Mouse (Mus musculus) hindbrain, embryonic 11.5 days (tissue): ENCODE data around the gene Cacnb2. TPM values are rescaled to one million over a fixed set of nuclear protein-coding genes. Genes with fewer than 3 reads are reported as not detected.
"Not testable (repeated sequence)": the region's sequence is repeated elsewhere in the genome, so short reads cannot be mapped to it uniquely, and the experiment has no call there.

Experiments used
- ATAC-seq: fragments of 200-750 bp; cut with Nextera tagmentation; 2 replicates; pipeline ENCODE4 v1.8.0; 2017; ENCODE audit warnings: mild to moderate bottlenecking, moderate TSS enrichment, moderate library complexity; ENCODE audit not compliant: low FRiP score
- DNase-seq: peaks from one replicate; pipeline ENCODE4 v3.0.0-alpha.2; 2015; ENCODE audit warnings: low spot score
- H3K27ac ChIP-seq: fragments of 300-500 bp; sonication (generic); 2 replicates; pipeline ENCODE4 v1.5.1; 2014; ENCODE audit warnings: mild to moderate bottlenecking, low read depth, low read length
- H3K27me3 ChIP-seq: fragments of 300-500 bp; sonication (generic); 2 replicates; pipeline ENCODE4 v1.6.1; 2014; ENCODE audit warnings: mild to moderate bottlenecking, low read length, moderate library complexity, mixed read lengths; ENCODE audit not compliant: control insufficient read depth, insufficient read depth
- H3K36me3 ChIP-seq: fragments of 300-500 bp; sonication (generic); 2 replicates; pipeline ENCODE4 v1.6.1; 2014; ENCODE audit warnings: mild to moderate bottlenecking, low read length, moderate library complexity, mixed read lengths; ENCODE audit not compliant: control insufficient read depth, insufficient read depth
- H3K4me1 ChIP-seq: fragments of 300-500 bp; sonication (generic); replicated peaks from 2 replicates; pipeline ENCODE4 v1.6.1; 2014; ENCODE audit warnings: low read length, mixed read lengths; ENCODE audit not compliant: control insufficient read depth, insufficient read depth
- H3K4me2 ChIP-seq: fragments of 300-500 bp; sonication (generic); replicated peaks from 2 replicates; pipeline ENCODE4 v1.6.1; 2014; ENCODE audit warnings: mild to moderate bottlenecking, low read depth, low read length
- H3K4me3 ChIP-seq: fragments of 300-500 bp; sonication (generic); 2 replicates; pipeline ENCODE4 v1.5.1; 2014; ENCODE audit warnings: low read depth, low read length
- H3K9ac ChIP-seq: fragments of 300-500 bp; sonication (generic); 2 replicates; pipeline ENCODE4 v1.6.1; 2014; ENCODE audit warnings: low read depth, low read length
- H3K9me3 ChIP-seq: fragments of 300-500 bp; sonication (generic); 2 replicates; pipeline ENCODE4 v1.6.1; 2016; ENCODE audit warnings: low read length; ENCODE audit not compliant: control insufficient read depth
- WGBS: fragments of 180-500 bp; shearing (Covaris S2); extraction: QIAGEN DNeasy Blood & Tissue Kit; methylation state at CpG from one replicate; pipeline ENCODE4 v1.1.7; 2014; 5-methylcytosine and 5-hydroxymethylcytosine counted together
- polyA plus RNA-seq: library from polyadenylated mRNA; unstranded; fragments of >200 nt; fragmentation: Nextera tagmentation; extraction: Ambion mirVana; gene quantifications from 2 replicates; pipeline ENCODE4 v1.2.1, GENCODE M21; 2014

Cacnb2 gene
- polyA plus RNA-seq, 1 experiment from 2014 or later = 2.8 TPM

GRCm38 (mm10) chr2:14726601-14727000 is 123.7 kb downstream of the Cacnb2 start:
- H3K27me3 ChIP-seq, ATAC-seq, H3K27ac ChIP-seq, H3K9me3 ChIP-seq, DNase-seq, H3K9ac ChIP-seq, H3K4me2 ChIP-seq, H3K4me1 ChIP-seq, H3K4me3 ChIP-seq, H3K36me3 ChIP-seq: not testable (repeated sequence)
- 95% methylated on average over 13 of the region's 13 CpGs for WGBS

GRCm38 (mm10) chr2:14738927-14739326 is 136.0 kb downstream of the Cacnb2 start:
- peak; percentile 10 for DNase-seq
- Histone ChIP-seq H3K27me3 (no peaks in the 10 kb centered on the region), H3K4me3 (no peak overlapping the region), H3K4me2 (no peak overlapping the region), H3K36me3 (no peaks in the 10 kb centered on the region), H3K9ac (no peak overlapping the region), H3K4me1 (no peaks in the 10 kb centered on the region), H3K27ac (no peak overlapping the region), H3K9me3 (no peaks in the 10 kb centered on the region)
- WGBS = 48% methylated on average over 9 of the region's 9 CpGs
- peak; percentile 20; the same call in 1 of the 2 replicates for ATAC-seq

GRCm38 (mm10) chr2:14739510-14739909 is 136.6 kb downstream of the Cacnb2 start:
- peak; percentile 6 for DNase-seq
- Histone ChIP-seq H3K4me3 (no peak overlapping the region), H3K4me2 (no peak overlapping the region), H3K4me1 (no peaks in the 10 kb centered on the region), H3K36me3 (no peaks in the 10 kb centered on the region), H3K27ac (no peak overlapping the region), H3K9me3 (no peaks in the 10 kb centered on the region), H3K9ac (no peak overlapping the region), H3K27me3 (no peaks in the 10 kb centered on the region)
- ATAC-seq = 0 out of 2 replicates have a peak, but pooled peaks have one; percentile 25
- 80% methylated on average over 15 of the region's 15 CpGs for WGBS

- WGBS = 35% methylated on average over 7 of the region's 7 CpGs
- H3K9ac ChIP-seq = 0 out of 2 replicates have a peak overlapping the region, but pooled peaks have one; percentile 11
These were observed 137.5 kb downstream of the Cacnb2 start for GRCm38 (mm10) chr2:14740359-14740758.

GRCm38 (mm10) chr2:14744761-14745160 is 141.9 kb downstream of the Cacnb2 start:
- no peak for ATAC-seq
- Histone ChIP-seq H3K27ac (no peak overlapping the region), H3K27me3 (no peaks in the 10 kb centered on the region)

More at GRCm38 (mm10) chr2:14740359-14740758, 137.5 kb downstream of the Cacnb2 start:
- H3K27ac ChIP-seq = 0 out of 2 replicates have a peak overlapping the region, but pooled peaks have one; percentile 30
- no peaks in the 10 kb centered on the region for H3K4me1 ChIP-seq
- peak overlapping the region; percentile 14; the same call in 1 of the 2 replicates for H3K4me2 ChIP-seq
- no peak overlapping the region for H3K4me3 ChIP-seq
- H3K9me3 ChIP-seq = no peaks in the 10 kb centered on the region
- DNase-seq (peak; percentile 34), ATAC-seq (peak; percentile 51; the same call in 1 of the 2 replicates)
- H3K27me3 ChIP-seq = no peaks in the 10 kb centered on the region
- no peaks in the 10 kb centered on the region for H3K36me3 ChIP-seq

GRCm38 (mm10) chr2:14762846-14763245 is 160.0 kb downstream of the Cacnb2 start:
- ATAC-seq = no peak
- H3K27ac ChIP-seq = no peak overlapping the region
- 72% methylated on average over 4 of the region's 4 CpGs for WGBS
- no peak overlapping the region for H3K4me3 ChIP-seq
- H3K4me1 ChIP-seq = no peaks in the 10 kb centered on the region
- no peaks in the 10 kb centered on the region for H3K27me3 ChIP-seq
- H3K9me3 ChIP-seq = no peaks in the 10 kb centered on the region
- H3K36me3 ChIP-seq = no peaks in the 10 kb centered on the region
- no peak overlapping the region for H3K9ac ChIP-seq
- no peak for DNase-seq
- no peak overlapping the region for H3K4me2 ChIP-seq

More at GRCm38 (mm10) chr2:14744761-14745160, 141.9 kb downstream of the Cacnb2 start:
- DNase-seq = no peak
- no peaks in the 10 kb centered on the region for H3K4me1 ChIP-seq
- no peaks in the 10 kb centered on the region for H3K36me3 ChIP-seq
- no peak overlapping the region for H3K9ac ChIP-seq
- no peaks in the 10 kb centered on the region for H3K9me3 ChIP-seq
- no peak overlapping the region for H3K4me2 ChIP-seq
- 91% methylated on average over 1 of the region's 1 CpGs for WGBS
- no peak overlapping the region for H3K4me3 ChIP-seq

GRCm38 (mm10) chr2:14763931-14764330 is 161.0 kb downstream of the Cacnb2 start:
- Histone ChIP-seq H3K4me2 (no peak overlapping the region), H3K27me3 (no peaks in the 10 kb centered on the region), H3K9ac (no peak overlapping the region), H3K4me3 (no peak overlapping the region), H3K9me3 (no peaks in the 10 kb centered on the region), H3K36me3 (no peaks in the 10 kb centered on the region), H3K4me1 (no peaks in the 10 kb centered on the region), H3K27ac (no peak overlapping the region)
- DNase-seq (no peak), ATAC-seq (no peak)
- 90% methylated on average over 6 of the region's 6 CpGs for WGBS

- DNase-seq = no peak
- no peaks in the 10 kb centered on the region for H3K9me3 ChIP-seq
These were observed 166.6 kb downstream of the Cacnb2 start for GRCm38 (mm10) chr2:14769448-14769847.

GRCm38 (mm10) chr2:14770635-14771034 is 167.7 kb downstream of the Cacnb2 start:
- Histone ChIP-seq H3K9ac (no peak overlapping the region), H3K27ac (no peak overlapping the region), H3K4me3 (no peak overlapping the region), H3K4me1 (no peaks in the 10 kb centered on the region), H3K27me3 (no peaks in the 10 kb centered on the region), H3K9me3 (no peaks in the 10 kb centered on the region), H3K36me3 (no peaks in the 10 kb centered on the region), H3K4me2 (no peak overlapping the region)
- no peak for ATAC-seq
- WGBS = 83% methylated on average over 4 of the region's 4 CpGs
- DNase-seq = no peak

More at GRCm38 (mm10) chr2:14769448-14769847, 166.6 kb downstream of the Cacnb2 start:
- ATAC-seq = no peak
- Histone ChIP-seq H3K27ac (no peak overlapping the region), H3K4me1 (no peaks in the 10 kb centered on the region), H3K36me3 (no peaks in the 10 kb centered on the region), H3K9ac (no peak overlapping the region), H3K4me3 (no peak overlapping the region), H3K27me3 (no peaks in the 10 kb centered on the region), H3K4me2 (no peak overlapping the region)
- 85% methylated on average over 1 of the region's 1 CpGs for WGBS
